Mouse (Mus musculus) central nervous system, embryonic 18 days (tissue): Measurements from ENCODE around the gene Trim44. TPM values are rescaled to one million over a fixed set of nuclear protein-coding genes. Genes with fewer than 3 reads are reported as not detected.

ENCODE experiments used
- polyA plus RNA-seq: library from polyadenylated mRNA; depleted of rRNA; stranded (reverse); fragments of >200 nt; gene quantifications from 2 replicates; pipeline ENCODE4 v1.2.3, GENCODE M21; 2012; rRNA removed

The Trim44 gene
- polyA plus RNA-seq = 93.6 and 101 TPM in 2 replicates

DNA sequence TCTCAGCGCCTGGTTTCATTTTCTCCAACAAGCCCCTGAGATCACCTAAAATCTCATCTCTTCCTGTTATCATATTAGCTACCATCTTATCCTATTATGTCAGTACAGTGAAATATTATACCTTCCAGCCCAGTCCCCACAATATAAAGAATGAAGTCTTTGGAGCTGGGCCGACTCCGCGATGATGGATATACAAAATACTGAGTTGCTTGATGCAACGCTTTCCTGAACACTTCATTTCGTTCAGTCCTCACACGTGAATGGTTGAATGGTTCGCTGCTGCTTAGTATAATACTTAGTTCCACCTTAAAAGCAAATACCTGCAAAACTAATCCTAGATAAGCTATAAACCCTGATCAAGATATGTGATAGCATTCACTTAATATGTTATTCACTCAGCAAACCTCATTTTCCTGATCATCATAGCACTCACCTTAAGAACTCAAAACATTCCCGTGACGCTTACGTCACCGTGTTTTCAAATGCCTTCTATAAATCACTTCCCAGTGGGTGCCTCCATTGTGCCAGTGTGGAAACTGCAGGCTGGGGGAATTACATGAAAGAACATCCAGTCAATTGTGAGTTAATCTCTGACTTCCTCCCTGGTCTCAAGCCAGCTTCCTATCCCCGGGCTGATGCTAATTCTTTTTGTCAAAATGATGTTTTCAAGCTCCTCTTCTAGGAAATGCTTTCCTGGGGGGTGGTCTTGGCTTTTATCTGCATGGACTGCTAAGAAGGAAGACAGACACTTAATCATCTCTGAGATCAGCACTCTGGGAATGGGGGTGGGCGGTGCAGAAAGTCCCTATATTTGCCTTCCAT, at the start of gene Trim44:
TSS of gene Trim44 (minus strand) at position 466 of the 822 bp plus-strand sequence.

DNA sequence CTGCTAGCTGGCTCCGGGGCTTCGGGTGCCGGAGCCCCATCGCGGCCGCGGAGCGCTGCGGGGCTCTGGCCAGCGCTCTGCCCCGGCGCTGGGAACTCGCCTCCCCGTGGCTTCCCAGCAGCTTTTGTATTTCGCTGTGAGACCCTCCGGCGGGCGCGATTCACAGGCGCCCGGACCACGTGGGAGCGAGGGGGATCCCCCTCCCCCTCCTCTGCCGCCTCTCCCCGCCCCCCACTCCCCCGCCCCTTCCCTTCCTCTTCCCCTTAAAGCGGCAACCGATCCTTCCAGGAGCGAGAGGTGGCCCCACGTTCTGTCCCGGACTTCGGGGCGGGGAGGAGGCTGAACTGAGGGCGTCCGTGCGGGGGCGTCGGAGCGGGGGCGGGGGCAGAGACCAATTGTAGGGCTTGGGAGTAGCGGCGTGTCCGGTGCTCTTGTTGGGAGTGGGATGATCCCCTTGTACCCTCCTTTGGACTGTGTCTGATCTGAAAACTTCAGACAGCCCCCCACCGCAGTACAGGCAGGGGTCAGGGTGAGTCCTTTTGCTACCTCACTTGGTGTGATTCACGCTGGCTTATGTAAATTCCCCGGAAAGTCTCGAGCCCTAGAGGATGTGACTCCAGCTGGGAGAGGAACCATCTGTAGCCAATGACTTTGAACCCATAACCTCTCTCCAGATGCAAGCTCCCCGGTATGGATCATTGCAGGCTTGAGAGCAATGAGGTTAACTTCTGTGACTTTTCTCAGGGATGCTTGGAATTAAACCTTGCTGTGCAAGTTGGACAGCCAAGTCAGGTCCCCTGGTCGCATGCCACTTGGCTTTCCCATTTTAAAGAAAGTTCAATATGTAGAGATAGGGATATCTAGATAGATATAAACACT, 44.3 kb upstream of the Trim44 start, which contains the start of gene Fjx1:
TSS of gene Fjx1 (minus strand) at position 829 of the 879 bp plus-strand sequence.

Other genes starting within 250 kb of the Trim44 start
- gene Ldlrad3, start 221.4 kb downstream of the Trim44 start, polyA plus RNA-seq = 12.6 and 13.5 TPM in 2 replicates
- gene Fjx1, start 44.7 kb upstream of the Trim44 start, polyA plus RNA-seq = 58.9 TPM in 2 replicates
- 6.3 and 7.7 TPM in 2 replicates for gene Pamr1, start 142.2 kb upstream of the Trim44 start, polyA plus RNA-seq